Mouse (Mus musculus) heart, postnatal 25 days (tissue): ENCODE measurements around the gene Slx4ip. TPM values are rescaled to one million over a fixed set of nuclear protein-coding genes. Genes with fewer than 3 reads are reported as not detected.

Experiments used
- DNase-seq: peaks from one replicate; pipeline ENCODE4 v3.0.0; 2022; ENCODE audit warnings: low spot score
- intact Hi-C: fragments of 180-260 bp; cut with DNase I; formaldehyde crosslinking; loops from one replicate; pipeline ENCODE4 v1.15.1; 2025
- total RNA-seq, 2 experiments: library from RNA; stranded (reverse); gene quantifications; 2 replicates each; pipeline ENCODE4 v1.2.3; 2021

The Slx4ip gene
- total RNA-seq, 2 experiments from 2014 or later, result 1.9 to 2.5 TPM

- intact Hi-C loops, result loop anchor here (5.0 kb wide), 1 partner anchor 104 kb away; the partner anchor contains the start of gene Jag1
- DNase-seq, result no peak
These were observed 122.1 kb downstream of the Slx4ip start for GRCm38 (mm10) chr2:137013151-137013550.

GRCm38 (mm10) chr2:137013811-137014350 is 122.9 kb downstream of the Slx4ip start:
- peak; percentile 14 for DNase-seq
- intact Hi-C loops, result loop anchor here (5.0 kb wide), 1 partner anchor 103 kb away; the partner anchor contains the start of gene Jag1

- DNase-seq, result no peak
- intact Hi-C loops, result loop anchor here (5.0 kb wide), 1 partner anchor 103 kb away; the partner anchor contains the start of gene Jag1
These were observed 123.4 kb downstream of the Slx4ip start for GRCm38 (mm10) chr2:137014423-137014822.

GRCm38 (mm10) chr2:137044122-137044521 is 153.1 kb downstream of the Slx4ip start:
- DNase-seq, result no peak
- intact Hi-C loops, result no loop called here

- intact Hi-C loops, result no loop called here
- no peak for DNase-seq
These were observed 158.3 kb downstream of the Slx4ip start for GRCm38 (mm10) chr2:137049367-137049766.

- DNase-seq, result peak; percentile 9
- intact Hi-C loops, result no loop called here
These were observed 158.9 kb downstream of the Slx4ip start for GRCm38 (mm10) chr2:137049906-137050305.

- intact Hi-C loops, result no loop called here
- DNase-seq, result no peak
These were observed 172.8 kb downstream of the Slx4ip start for GRCm38 (mm10) chr2:137063829-137064228.

DNA sequence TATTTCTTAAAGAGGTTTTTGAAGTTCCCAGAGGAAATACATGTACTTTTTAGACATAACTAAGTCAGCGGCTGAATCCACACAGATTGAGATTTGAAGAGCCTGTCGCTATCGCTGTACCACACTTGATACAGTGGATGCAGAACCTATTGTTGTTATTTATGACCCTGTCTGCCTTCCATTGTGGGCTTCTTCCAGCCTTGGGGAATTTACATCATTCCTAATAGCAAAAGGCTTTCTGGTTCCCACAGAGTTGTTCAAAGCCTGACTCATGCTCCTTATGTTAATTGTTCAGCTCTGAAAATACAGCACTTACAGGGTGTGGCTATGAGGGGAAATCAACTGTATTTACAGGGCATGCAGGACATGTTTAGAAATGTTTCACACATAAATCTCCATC is 173.5 kb downstream of the Slx4ip start:
- intact Hi-C loops, result no loop called here
- no peak for DNase-seq

- peak; percentile 61 for DNase-seq
- intact Hi-C loops, result no loop called here
These were observed 176.6 kb downstream of the Slx4ip start for GRCm38 (mm10) chr2:137067479-137068110.

- intact Hi-C loops, result no loop called here
- no peak for DNase-seq
These were observed 182.7 kb downstream of the Slx4ip start for GRCm38 (mm10) chr2:137073473-137074312.

DNA sequence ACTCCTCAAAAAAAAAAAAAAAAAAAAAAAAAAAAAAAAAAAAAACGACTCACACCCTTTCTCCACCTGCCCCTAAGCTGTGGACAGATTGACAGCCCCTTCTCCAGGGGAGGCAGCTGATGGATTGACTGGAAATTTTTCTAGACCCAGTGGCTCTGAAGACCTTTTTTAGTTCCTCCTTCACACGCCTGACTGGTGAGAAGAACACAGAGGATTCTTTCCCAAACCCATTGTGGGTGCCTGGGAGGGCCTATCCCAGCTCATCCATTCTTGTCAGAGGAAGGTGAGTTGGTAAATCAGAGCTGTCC is 183.2 kb downstream of the Slx4ip start:
- DNase-seq, result no peak
- intact Hi-C loops, result no loop called here

GRCm38 (mm10) chr2:137078771-137079170 is 187.8 kb downstream of the Slx4ip start:
- intact Hi-C loops, result loop anchor here (5.0 kb wide), 1 partner anchor 61 kb away; no protein-coding TSS in a partner anchor
- DNase-seq, result no peak

DNA sequence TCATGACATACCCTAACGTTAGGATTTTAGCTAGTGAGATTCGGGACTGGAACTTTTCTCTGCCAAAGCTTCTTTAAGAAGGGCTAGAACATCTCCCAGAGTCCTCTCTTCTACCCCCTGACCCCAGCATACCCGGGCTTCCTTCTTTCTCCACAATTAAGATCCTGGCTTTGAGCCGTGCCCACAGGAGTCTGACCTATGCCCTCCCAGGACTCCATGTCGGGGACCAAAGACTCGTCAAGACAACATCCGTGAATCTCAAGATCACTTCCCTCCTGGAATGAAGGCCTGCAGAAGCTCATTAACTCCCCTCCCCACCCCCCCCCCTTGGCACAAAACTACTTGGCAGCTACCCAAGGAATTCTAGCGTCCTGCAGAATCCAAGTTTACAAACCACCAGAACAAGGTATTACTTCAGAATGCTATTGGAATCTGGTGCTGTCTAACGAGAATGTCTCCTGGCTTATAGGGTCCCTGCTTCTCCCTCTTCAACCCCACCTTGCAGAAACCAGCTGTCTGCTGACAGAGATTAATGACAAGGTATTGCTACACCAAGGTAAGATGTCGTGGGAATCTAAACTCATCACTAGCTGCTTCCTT is 188.8 kb downstream of the Slx4ip start:
- intact Hi-C loops, result loop anchor here (5.0 kb wide), 1 partner anchor 63 kb away; no protein-coding TSS in a partner anchor
- no peak for DNase-seq

GRCm38 (mm10) chr2:137080468-137080867 is 189.4 kb downstream of the Slx4ip start:
- DNase-seq, result no peak
- intact Hi-C loops, result no loop called here

DNA sequence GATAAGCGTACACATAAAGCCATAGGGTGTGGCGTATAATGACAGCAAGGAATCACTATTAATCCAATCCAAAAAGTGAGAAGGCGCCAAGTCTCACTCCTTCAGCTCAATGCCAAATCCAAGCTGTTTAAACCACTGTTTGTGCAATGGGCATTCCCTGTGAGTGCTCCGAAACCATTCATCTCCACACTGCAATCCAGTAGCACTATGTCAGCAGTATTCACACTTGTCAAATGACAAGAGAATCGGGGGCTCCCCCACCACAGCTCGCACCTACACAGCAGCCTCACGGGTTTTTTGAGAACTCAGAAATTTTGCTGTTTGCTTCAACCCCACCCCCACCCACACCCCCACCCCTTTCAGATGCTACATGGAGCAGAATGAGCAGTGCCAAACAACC is 190.0 kb downstream of the Slx4ip start:
- intact Hi-C loops, result no loop called here
- DNase-seq, result no peak

DNA sequence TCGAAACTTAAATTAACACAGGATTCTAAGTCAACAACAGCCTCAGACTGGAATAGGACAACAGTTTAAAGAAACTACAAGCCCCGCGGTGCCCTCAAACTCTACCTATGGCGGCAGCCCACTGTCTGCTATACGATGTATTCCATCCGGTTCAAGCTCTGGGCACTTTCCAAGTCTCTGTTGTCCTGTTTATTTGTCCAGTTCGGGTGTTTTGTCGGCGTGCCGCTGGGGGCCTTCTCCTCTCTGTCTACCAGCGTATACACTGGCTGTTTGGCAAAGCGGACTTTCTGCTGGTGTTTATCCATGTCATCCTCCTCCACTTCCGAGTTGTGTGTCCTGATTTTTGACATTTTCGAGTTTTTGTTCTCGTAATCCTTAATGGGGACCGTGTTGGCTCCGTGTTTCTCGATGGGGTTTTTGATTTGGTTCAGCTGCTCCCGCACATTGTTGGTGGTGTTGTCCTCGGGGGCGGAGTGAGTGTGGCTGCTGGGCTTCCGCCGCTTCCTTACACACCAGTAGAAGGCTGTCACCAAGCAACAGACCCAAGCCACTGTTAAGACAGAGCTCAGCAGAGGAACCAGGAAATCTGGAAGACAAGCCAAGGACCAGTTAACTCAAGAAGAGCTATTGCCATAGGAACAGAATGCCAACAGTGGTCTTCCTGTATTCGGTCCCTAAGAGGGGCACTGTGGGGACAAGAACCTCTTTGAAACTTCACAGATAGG is 192.0 kb downstream of the Slx4ip start:
- no peak for DNase-seq
- intact Hi-C loops, result no loop called here

GRCm38 (mm10) chr2:137085257-137085656 is 194.2 kb downstream of the Slx4ip start:
- intact Hi-C loops, result no loop called here
- DNase-seq, result peak; percentile 28

DNA sequence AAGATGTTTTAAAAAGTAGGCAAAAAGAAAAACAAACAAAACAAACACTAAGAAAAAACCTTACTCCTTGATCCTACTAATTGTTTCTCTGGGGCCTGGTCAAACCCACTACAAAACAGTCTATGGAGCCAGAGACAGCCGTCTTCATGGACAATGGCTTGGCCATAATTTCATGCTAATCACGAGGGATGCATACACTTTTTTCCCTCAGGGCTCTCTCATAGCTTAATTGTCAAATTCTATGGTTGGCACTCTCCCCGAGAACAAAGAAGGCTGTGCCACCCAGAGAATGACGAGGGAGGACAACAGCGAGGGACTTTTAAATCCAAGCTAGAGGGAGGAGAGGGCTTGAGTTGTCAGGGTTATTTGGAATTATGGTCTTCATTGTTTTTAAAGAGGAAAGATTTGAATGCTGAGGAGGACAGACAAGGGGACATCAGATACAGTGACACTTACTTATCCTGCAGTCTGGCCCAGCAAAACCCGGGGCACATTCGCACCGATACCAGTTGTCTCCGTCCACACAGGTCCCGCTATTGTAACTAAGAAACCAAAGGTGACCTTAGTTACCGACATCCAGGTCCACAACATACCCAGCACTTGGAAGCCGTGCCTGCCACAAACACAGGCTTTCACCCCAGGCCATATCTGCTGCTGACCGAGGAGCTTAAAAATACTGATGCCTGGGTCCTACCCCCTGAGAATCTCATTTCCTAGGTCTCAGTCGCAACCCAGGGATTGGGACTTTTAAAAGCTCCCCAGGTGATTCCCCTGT is 195.8 kb downstream of the Slx4ip start:
- intact Hi-C loops, result no loop called here
- DNase-seq, result no peak

- intact Hi-C loops, result no loop called here
- DNase-seq, result no peak
These were observed 196.7 kb downstream of the Slx4ip start for GRCm38 (mm10) chr2:137087705-137088104.
